Mouse (Mus musculus): ENCODE measurements around the gene Ankrd34c. TPM values are rescaled to one million over a fixed set of nuclear protein-coding genes. Genes with fewer than 3 reads are reported as not detected.

The Ankrd34c gene
- polyA plus RNA-seq, 1 experiment from 2014 or later: not detected

Other genes starting within 250 kb of the Ankrd34c start
- not detected in 2 replicates for gene Minar1, start 115.3 kb downstream of the Ankrd34c start, polyA plus RNA-seq (2015; fragmentation: Nextera tagmentation; extraction: Ambion mirVana)
- gene Tmed3, start 33.4 kb downstream of the Ankrd34c start, polyA plus RNA-seq (2015; fragmentation: Nextera tagmentation; extraction: Ambion mirVana): 39.7 and 39.8 TPM in 2 replicates
- gene Rasgrf1, start 171.4 kb upstream of the Ankrd34c start, polyA plus RNA-seq (2015; fragmentation: Nextera tagmentation; extraction: Ambion mirVana): not detected in 2 replicates

Data from liver, embryonic 13.5 days (tissue).